Mouse (Mus musculus): ENCODE measurements around the gene Uqcc1.

GRCm38 (mm10) chr2:155902989-155903631, 27.0 kb downstream of the Uqcc1 start:
- TF ChIP-seq CTCF (IDR thresholded peaks at IDR 0.05; ENCODE audit: extremely low read depth, insufficient read length, insufficient replicate concordance, low read depth, low read length) (no peak), POLR2A (IDR thresholded peaks at IDR 0.05; ENCODE audit: low read depth, low read length) (no peak)

Measured in small intestine, adult 2 months (tissue).